Mouse (Mus musculus) lung, adult 2 months (tissue): ENCODE data around the gene Arf5.

ENCODE experiments used
- CTCF ChIP-seq: fragments of 200-500 bp; IDR thresholded peaks from 2 replicates; pipeline ENCODE4 v1.5.1; 2011; ENCODE audit warnings: mild to moderate bottlenecking, low read length, control low read depth; ENCODE audit not compliant: insufficient read depth
- POLR2A ChIP-seq: fragments of 200-500 bp; IDR thresholded peaks from 2 replicates; pipeline ENCODE4 v1.6.1; 2011; ENCODE audit warnings: low read depth, mild to moderate bottlenecking, control low read depth, low read length, borderline replicate concordance; ENCODE audit errors: extremely low read depth

DNA sequence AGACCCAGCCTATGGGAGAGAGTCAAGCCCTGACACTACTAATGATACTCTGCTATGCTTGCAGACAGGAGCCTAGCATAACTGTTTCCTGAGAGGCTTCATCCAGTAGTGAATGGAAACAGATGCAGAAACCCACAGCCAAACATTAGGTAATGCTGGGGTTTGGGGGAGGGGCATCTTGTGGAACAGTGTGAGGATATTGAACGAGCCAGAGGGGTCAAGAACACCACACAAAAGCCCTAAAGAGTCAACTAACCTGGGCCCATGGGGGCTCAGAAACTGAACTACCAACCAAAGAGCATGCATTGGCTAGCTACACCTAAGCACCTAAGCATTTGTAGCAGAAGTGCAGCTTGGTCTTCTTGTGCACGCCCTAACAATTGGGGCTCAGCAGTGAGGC, 12.1 kb upstream of the Arf5 start:
- TF ChIP-seq CTCF (no peak), POLR2A (no peak)
